Mouse (Mus musculus) olfactory bulb, adult 2 months (tissue): ENCODE data around the gene A930033H14Rik.

ENCODE experiments used
- CTCF ChIP-seq: fragments of 200-500 bp; IDR thresholded peaks from 2 replicates; pipeline ENCODE4 v1.5.1; 2012; ENCODE audit warnings: low read depth, mild to moderate bottlenecking, low read length, moderate library complexity; ENCODE audit not compliant: insufficient read depth
- POLR2A ChIP-seq: fragments of 200-500 bp; IDR thresholded peaks from 2 replicates; pipeline ENCODE4 v1.6.1; 2012; ENCODE audit warnings: mild to moderate bottlenecking, low read depth, low read length, moderate library complexity; ENCODE audit not compliant: insufficient read depth

GRCm38 (mm10) chr10:69207481-69207880, 5.4 kb downstream of the A930033H14Rik start:
- TF ChIP-seq POLR2A (no peak), CTCF (no peak)
